Mouse (Mus musculus) thymus, adult 2 months (tissue): ENCODE results near the gene Pkd2. TPM values are rescaled to one million over a fixed set of nuclear protein-coding genes. Genes with fewer than 3 reads are reported as not detected.
A peak's percentile ranks its signal among the peaks of the same experiment; 100 is the strongest.
"Not testable (repeated sequence)": the region's sequence is repeated elsewhere in the genome, so short reads cannot be mapped to it uniquely, and the experiment has no call there.

Experiments
- DNase-seq: peaks from one replicate; pipeline ENCODE4 v3.0.0; 2021
- H3K27ac ChIP-seq: fragments of 200-500 bp; 2 replicates; pipeline ENCODE4 v1.5.1; 2012; ENCODE audit warnings: low read length, control low read depth; ENCODE audit not compliant: control insufficient read depth, insufficient read depth
- H3K27me3 ChIP-seq: fragments of 200-500 bp; 2 replicates; pipeline ENCODE4 v1.6.1; 2012; ENCODE audit warnings: mild to moderate bottlenecking, low read length, moderate library complexity, mixed read lengths; ENCODE audit not compliant: control insufficient read depth, insufficient read depth
- H3K36me3 ChIP-seq: fragments of 200-500 bp; 2 replicates; pipeline ENCODE4 v1.6.1; 2012; ENCODE audit warnings: mild to moderate bottlenecking, low read length, moderate library complexity; ENCODE audit not compliant: control insufficient read depth, insufficient read depth
- H3K4me1 ChIP-seq: fragments of 200-500 bp; replicated peaks from 2 replicates; pipeline ENCODE4 v1.6.1; 2012; ENCODE audit warnings: low read length; ENCODE audit not compliant: control insufficient read depth, insufficient read depth
- H3K4me3 ChIP-seq: fragments of 200-500 bp; 2 replicates; pipeline ENCODE4 v1.5.1; 2012; ENCODE audit warnings: mild to moderate bottlenecking, low read length, control low read depth, moderate library complexity; ENCODE audit not compliant: control insufficient read depth, insufficient read depth
- CTCF ChIP-seq: fragments of 200-500 bp; IDR thresholded peaks from 2 replicates; pipeline ENCODE4 v1.5.1; 2012; ENCODE audit warnings: mild to moderate bottlenecking, control low read depth, low read length, moderate library complexity, borderline replicate concordance; ENCODE audit not compliant: control insufficient read depth, poor library complexity, insufficient read depth; ENCODE audit errors: extremely low read depth
- POLR2A ChIP-seq: fragments of 200-500 bp; IDR thresholded peaks from 2 replicates; pipeline ENCODE4 v1.6.1; 2012; ENCODE audit warnings: mild to moderate bottlenecking, low read length, control low read depth, moderate library complexity; ENCODE audit not compliant: control insufficient read depth, poor library complexity, insufficient read depth; ENCODE audit errors: extremely low read depth
- WGBS: fragments of 180-500 bp; shearing (Covaris S2); methylation state at CpG from one replicate; pipeline ENCODE4 v1.1.7; 2018; 5-methylcytosine and 5-hydroxymethylcytosine counted together
- polyA plus RNA-seq: library from polyadenylated mRNA; depleted of rRNA; stranded (reverse); fragments of >200 nt; gene quantifications from 2 replicates; pipeline ENCODE4 v1.2.3, GENCODE M21; 2012

Gene Pkd2
- polyA plus RNA-seq, 1 experiment, result 4.3 TPM

- DNase-seq, result no peak
- H3K4me1 ChIP-seq, result no peaks in the 10 kb centered on the region
- no peak overlapping the region for H3K27ac ChIP-seq
- H3K27me3 ChIP-seq, result no peaks in the 10 kb centered on the region
- H3K4me3 ChIP-seq, result no peak overlapping the region
- TF ChIP-seq CTCF (no peak), POLR2A (no peak)
- 93% methylated on average over 1 of the region's 1 CpGs for WGBS
- H3K36me3 ChIP-seq, result no peaks in the 10 kb centered on the region
These were observed 16.4 kb upstream of the Pkd2 start for GRCm38 (mm10) chr5:104442850-104443249.

- no peak for TF ChIP-seq POLR2A
- TF ChIP-seq CTCF, result no peak
- no peak for DNase-seq
- no peak overlapping the region for H3K4me3 ChIP-seq
- H3K4me1 ChIP-seq, result no peaks in the 10 kb centered on the region
- no peak overlapping the region for H3K27ac ChIP-seq
- 5% methylated on average over 3 of the region's 3 CpGs for WGBS
- no peaks in the 10 kb centered on the region for H3K27me3 ChIP-seq
- no peaks in the 10 kb centered on the region for H3K36me3 ChIP-seq
These were observed 13.1 kb upstream of the Pkd2 start for GRCm38 (mm10) chr5:104446156-104446555.

- not testable (repeated sequence) for H3K4me1 ChIP-seq, DNase-seq, H3K27ac ChIP-seq, H3K27me3 ChIP-seq, H3K4me3 ChIP-seq, H3K36me3 ChIP-seq
- 54% methylated on average over 6 of the region's 6 CpGs for WGBS
These were observed 10.9 kb upstream of the Pkd2 start for GRCm38 (mm10) chr5:104448346-104448745.

- Histone ChIP-seq H3K27me3 (no peaks in the 10 kb centered on the region), H3K4me3 (no peak overlapping the region), H3K36me3 (no peaks in the 10 kb centered on the region), H3K4me1 (no peaks in the 10 kb centered on the region), H3K27ac (no peak overlapping the region)
- no peak for TF ChIP-seq POLR2A
- TF ChIP-seq CTCF, result no peak
- DNase-seq, result no peak
- WGBS, result 66% methylated on average over 3 of the region's 3 CpGs
These were observed 9.8 kb upstream of the Pkd2 start for GRCm38 (mm10) chr5:104449491-104449890.

- Histone ChIP-seq H3K4me1 (no peaks in the 10 kb centered on the region), H3K4me3 (no peak overlapping the region), H3K27ac (no peak overlapping the region), H3K27me3 (no peaks in the 10 kb centered on the region), H3K36me3 (no peaks in the 10 kb centered on the region)
- TF ChIP-seq CTCF, result no peak
- no peak for TF ChIP-seq POLR2A
- 26% methylated on average over 1 of the region's 1 CpGs for WGBS
- no peak for DNase-seq
These were observed 6.2 kb upstream of the Pkd2 start for GRCm38 (mm10) chr5:104453075-104453474.

- no peak for DNase-seq
- TF ChIP-seq CTCF (no peak), POLR2A (no peak)
- 59% methylated on average over 6 of the region's 6 CpGs for WGBS
- Histone ChIP-seq H3K27ac (no peak overlapping the region), H3K36me3 (no peaks in the 10 kb centered on the region), H3K4me1 (no peaks in the 10 kb centered on the region), H3K4me3 (no peak overlapping the region), H3K27me3 (peaks cover 6% of the 10 kb centered on the region; the same call in 1 of the 2 replicates)
These were observed 4.7 kb upstream of the Pkd2 start for GRCm38 (mm10) chr5:104454564-104454963.

GRCm38 (mm10) chr5:104459706-104460455 is 631 bp downstream of the Pkd2 start:
- TF ChIP-seq CTCF (no peak), POLR2A (no peak)
- 3% methylated on average over 82 of the region's 82 CpGs for WGBS
- H3K27me3 ChIP-seq, result peaks cover 11% of the 10 kb centered on the region; the same call in 1 of the 2 replicates
- H3K4me1 ChIP-seq, result no peaks in the 10 kb centered on the region
- H3K4me3 ChIP-seq, result peak overlapping the region; percentile 30
- no peaks in the 10 kb centered on the region for H3K36me3 ChIP-seq
- no peak overlapping the region for H3K27ac ChIP-seq
- DNase-seq, result no peak
